Mouse (Mus musculus): ENCODE data around the gene Ntmt1. TPM values are rescaled to one million over a fixed set of nuclear protein-coding genes. Genes with fewer than 3 reads are reported as not detected.

The Ntmt1 gene
- total RNA-seq (2017), result 13.3 and 15.0 TPM in 2 replicates

DNA sequence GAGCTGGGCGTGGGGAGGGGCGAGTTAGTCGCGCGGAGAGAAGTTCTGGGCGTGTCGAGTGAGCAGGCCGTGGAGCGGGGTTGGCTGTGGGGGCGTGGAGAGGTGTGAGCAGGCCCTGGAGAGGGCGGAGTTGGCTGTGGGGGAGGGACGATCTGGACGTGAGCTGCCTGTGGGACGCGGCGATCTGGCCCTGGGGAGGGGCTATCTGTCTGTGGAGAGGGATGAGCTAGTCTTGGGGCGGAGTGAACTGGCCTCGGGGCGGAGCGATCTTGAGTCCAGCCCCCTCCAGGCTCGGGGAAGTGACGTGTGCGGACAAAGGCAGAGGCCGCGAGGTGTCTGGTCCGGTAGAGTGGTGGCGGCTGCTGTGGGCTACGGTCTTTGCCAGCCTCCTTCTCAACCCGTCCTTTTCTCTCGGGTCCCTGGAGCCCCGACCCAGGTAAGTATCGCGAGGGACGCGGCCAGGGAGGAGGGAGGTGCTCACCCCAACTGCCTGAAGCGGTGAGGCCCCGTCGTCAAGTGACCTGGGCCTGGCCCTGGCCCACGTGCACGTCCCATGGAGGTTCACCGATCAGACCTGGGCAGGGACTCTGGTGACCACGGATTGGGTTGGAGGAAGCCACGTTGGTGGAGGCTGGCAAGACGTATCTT, at the start of gene Ntmt1:
Gene Ntmt1, plus strand, starts transcription at position 179 of the 648 bp plus-strand sequence.
- ATAC-seq (ENCODE audit: extremely low read depth, insufficient number of reproducible peaks, low FRiP score, poor library complexity, severe bottlenecking), result peak; percentile 93

DNA sequence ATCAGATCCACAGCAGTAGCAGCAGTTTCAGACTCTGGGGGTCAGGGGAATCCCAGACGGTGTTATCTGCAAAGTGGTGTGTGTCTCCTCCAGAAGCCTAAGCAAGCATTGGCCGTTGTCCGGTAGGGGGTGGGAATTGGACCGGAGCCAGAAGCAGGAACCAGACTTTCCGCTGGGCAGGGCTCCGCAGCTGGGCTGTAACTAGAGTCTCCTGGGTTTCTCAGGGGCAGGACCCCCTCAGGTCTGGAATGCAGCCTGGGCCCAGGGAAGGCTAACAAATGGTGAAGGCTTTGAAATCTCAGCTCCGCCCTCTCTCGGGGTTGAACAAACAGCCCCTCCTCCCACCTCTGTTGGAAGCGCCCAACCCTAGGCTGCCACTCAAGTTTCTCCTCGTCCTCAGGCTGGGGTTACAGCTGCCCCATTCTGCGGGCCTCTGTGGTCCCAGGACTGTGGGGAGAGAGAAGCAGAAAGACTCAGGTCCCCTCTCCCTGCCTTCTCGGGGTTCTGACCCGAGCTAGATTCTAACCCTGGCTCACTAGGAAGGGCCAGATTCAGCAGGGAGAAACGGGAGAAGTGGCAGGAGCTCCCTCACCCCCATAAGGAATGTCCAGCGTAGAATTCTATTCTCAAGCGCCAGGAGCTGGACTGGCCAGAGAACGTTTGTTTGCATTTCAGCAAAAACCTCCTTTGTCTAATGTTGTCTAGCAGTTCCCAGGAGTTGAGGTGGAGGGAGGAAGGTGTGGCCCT, 49.1 kb upstream of the Ntmt1 start:
- no peak for ATAC-seq (ENCODE audit: extremely low read depth, insufficient number of reproducible peaks, low FRiP score, poor library complexity, severe bottlenecking)

DNA sequence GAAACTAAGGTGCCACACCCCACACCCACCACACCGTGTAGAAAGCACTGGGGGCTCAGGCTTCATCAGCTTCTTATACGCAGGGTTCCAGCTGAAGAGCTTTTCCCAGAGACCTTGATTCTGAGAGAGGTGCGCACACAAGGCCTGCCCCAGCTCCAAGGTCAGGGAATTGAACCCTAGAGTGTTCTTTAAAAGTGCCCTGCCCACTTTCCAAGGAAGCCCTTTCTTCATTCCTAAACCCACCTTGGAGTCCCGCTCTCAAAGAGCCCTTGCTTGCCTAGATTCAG, 48.6 kb upstream of the Ntmt1 start:
- ATAC-seq (ENCODE audit: extremely low read depth, insufficient number of reproducible peaks, low FRiP score, poor library complexity, severe bottlenecking), result no peak

DNA sequence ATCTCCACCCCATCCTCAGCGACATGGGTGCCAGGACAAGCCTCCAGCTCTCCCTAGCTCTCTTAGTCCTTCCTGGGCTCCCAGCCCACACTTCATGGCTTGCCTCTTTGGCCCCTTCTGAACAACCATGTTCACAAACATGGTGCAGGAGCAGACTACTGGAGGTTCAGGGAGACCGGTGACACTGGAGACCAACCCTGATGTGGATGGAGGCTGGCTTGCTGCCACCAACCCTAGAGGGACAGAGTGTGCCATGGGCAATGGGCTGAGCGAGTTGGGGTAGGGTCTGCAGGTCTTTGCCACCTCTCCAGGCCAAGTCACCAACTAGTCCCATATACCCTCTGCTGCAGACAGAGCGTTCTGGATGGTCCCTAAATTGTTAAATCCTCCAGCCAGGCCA, 48.2 kb upstream of the Ntmt1 start:
- ATAC-seq (ENCODE audit: extremely low read depth, insufficient number of reproducible peaks, low FRiP score, poor library complexity, severe bottlenecking), result 0 out of 2 replicates have a peak, but pooled peaks have one; percentile 21

- no peak for ATAC-seq (ENCODE audit: extremely low read depth, insufficient number of reproducible peaks, low FRiP score, poor library complexity, severe bottlenecking)
Observed at GRCm38 (mm10) chr2:30759858-30760547, 47.6 kb upstream of the Ntmt1 start.

GRCm38 (mm10) chr2:30760706-30761105, 46.9 kb upstream of the Ntmt1 start:
- ATAC-seq (ENCODE audit: extremely low read depth, insufficient number of reproducible peaks, low FRiP score, poor library complexity, severe bottlenecking), result no peak

- no peak for ATAC-seq (ENCODE audit: extremely low read depth, insufficient number of reproducible peaks, low FRiP score, poor library complexity, severe bottlenecking)
Observed at GRCm38 (mm10) chr2:30766446-30766845, 41.2 kb upstream of the Ntmt1 start.

- no peak for ATAC-seq (ENCODE audit: extremely low read depth, insufficient number of reproducible peaks, low FRiP score, poor library complexity, severe bottlenecking)
Observed at GRCm38 (mm10) chr2:30767626-30768240, 39.9 kb upstream of the Ntmt1 start.

DNA sequence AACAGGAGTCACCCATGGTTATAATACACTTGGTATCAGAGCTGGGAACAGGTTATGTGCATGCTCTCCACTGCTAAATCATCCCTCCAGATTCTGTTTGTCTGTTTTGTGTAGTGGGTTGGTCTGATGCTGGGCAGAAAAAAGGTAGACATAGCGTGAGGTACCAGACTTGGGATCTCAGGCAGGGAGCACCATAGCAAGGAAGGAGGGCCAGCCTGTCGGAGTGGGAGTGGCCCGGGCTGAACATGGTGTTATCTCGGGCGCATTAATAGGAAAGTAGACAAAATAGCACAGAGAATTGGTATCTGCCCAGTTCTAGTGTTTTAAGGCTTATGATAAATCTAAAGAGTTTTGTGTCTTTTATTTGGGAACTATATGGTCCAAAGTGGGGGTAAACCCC, 39.1 kb upstream of the Ntmt1 start:
- ATAC-seq (ENCODE audit: extremely low read depth, insufficient number of reproducible peaks, low FRiP score, poor library complexity, severe bottlenecking), result no peak

DNA sequence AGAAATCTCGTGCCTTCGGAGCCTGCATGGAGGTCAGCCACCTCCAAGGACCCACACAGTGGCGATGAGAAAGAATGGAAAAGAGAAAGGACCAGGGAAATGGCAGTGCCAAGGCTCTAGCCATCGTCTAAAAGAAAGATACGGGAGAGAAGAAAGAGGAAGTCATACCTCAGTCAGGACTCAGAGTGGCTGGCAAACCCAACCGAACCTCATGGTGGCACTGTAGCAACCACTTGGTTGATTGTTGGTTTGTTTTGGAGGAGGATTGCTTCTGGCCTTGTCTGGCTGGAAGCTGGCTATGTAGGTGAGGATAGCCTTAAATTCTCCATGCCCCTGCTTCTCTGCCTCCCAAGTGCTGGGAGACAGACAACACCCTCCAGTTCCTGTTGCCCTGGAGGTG, 38.4 kb upstream of the Ntmt1 start:
- ATAC-seq (ENCODE audit: extremely low read depth, insufficient number of reproducible peaks, low FRiP score, poor library complexity, severe bottlenecking), result peak; percentile 38; the same call in 1 of the 2 replicates

- ATAC-seq (ENCODE audit: extremely low read depth, insufficient number of reproducible peaks, low FRiP score, poor library complexity, severe bottlenecking), result no peak
Observed at GRCm38 (mm10) chr2:30771368-30771805, 36.2 kb upstream of the Ntmt1 start.

DNA sequence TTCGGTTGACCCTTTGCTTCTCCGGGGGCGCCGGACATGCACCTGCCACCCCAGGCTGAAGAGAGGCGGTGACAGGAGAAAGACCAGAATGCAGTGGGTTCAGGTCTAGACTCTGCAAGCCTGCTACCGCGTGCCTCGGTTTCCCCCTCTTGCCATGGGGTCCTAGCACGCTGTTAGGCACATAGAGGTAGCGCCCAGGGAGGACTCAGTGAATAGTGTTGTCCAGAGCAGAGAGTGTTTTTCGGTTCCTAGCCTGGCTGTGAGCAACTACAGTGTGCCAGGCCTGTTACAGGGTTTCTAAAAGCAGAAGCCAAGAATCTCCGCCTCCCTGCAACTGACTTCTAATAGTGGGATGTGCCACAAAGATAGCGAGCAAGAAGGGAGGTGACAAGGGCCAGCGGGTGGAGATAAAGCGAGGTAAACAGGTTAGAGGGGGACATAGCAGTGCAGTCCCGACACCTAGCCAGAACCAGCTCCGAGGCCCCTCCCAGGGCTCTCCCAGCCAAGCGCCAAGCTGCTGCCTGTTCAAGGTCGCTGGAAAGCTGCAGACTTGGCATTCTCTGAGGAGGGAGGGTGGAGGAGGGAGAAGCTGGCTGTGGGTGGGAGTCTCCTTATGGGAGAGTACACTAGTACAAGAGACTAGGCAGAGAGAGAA, 35.7 kb upstream of the Ntmt1 start:
- ATAC-seq (ENCODE audit: extremely low read depth, insufficient number of reproducible peaks, low FRiP score, poor library complexity, severe bottlenecking), result no peak

DNA sequence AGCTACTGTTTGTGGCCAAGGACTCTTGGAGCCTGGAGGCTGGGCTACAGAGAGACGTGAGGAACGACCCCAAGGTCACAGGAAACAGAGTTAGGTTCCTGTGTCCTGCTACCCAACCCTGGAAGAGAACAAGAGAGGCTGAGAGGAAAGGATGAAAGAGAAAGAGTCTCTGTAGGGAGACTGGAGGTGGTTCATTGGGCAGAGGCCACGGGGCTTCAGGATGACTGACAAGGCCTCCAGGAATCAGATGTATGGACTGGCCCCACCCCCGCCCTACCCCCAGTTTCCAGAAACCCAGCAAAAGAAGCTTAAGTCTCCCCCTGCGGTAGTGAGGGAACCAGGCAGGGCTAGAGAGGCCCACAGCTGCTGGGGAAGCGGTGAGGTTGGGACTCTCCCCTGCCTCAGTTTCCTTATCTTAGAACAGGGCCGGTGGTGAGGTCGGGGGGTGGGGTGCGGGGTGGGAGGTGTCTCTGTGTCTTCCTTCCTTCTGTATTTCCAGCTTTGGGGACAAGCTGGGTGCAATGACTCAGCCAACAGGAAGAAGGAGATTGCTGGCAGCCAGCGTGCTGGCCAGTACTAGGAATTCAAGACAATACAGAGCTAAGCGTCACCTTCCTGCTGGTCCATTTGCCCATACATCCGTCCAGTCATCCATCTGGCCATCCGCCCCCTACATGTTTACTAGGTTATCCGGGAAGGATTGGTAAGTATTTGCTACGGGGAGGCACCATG, 34.9 kb upstream of the Ntmt1 start:
- no peak for ATAC-seq (ENCODE audit: extremely low read depth, insufficient number of reproducible peaks, low FRiP score, poor library complexity, severe bottlenecking)

- no peak for ATAC-seq (ENCODE audit: extremely low read depth, insufficient number of reproducible peaks, low FRiP score, poor library complexity, severe bottlenecking)
Observed at GRCm38 (mm10) chr2:30773313-30774005, 34.2 kb upstream of the Ntmt1 start.

- ATAC-seq (ENCODE audit: extremely low read depth, insufficient number of reproducible peaks, low FRiP score, poor library complexity, severe bottlenecking), result no peak
Observed at GRCm38 (mm10) chr2:30775955-30776354, 31.7 kb upstream of the Ntmt1 start.

DNA sequence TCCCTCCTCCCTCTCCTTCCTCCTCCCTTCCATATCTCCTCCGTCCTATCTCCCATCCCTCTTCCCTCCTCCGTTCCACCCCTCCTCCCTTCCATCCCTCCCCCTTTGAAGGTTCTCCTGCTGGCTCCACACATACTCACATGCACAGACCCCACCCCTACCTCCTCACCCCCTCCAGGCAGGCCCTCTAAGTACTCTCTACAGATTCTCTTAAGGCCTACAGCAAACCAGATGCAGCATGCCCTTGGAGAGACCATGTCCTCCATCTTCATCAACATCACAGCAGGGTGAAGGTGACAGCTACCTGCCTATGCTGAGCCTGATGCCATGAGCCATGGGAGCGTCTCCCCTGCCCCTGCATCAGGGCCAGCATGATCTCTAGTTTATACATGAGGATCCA, 30.4 kb upstream of the Ntmt1 start:
- ATAC-seq (ENCODE audit: extremely low read depth, insufficient number of reproducible peaks, low FRiP score, poor library complexity, severe bottlenecking), result no peak

DNA sequence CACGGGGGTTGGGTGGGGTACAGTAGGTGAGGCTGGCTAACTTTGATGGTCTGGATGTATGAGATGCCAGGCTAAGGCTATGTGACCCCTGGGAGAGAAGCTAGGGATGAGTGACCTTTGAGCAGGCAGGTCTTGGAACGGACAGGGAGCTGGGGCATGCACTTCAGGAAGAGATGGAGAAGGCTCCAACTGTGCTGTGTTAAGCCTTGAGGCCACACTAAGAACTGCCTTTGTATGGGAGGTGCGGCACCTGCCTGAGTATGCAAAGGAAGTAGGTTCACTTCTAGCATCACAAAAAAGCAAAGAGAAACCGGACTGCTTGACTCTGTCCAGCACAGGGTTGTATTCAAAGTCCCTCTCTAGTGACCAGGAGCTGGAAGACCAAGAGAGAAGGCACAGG, 29.4 kb upstream of the Ntmt1 start:
- ATAC-seq (ENCODE audit: extremely low read depth, insufficient number of reproducible peaks, low FRiP score, poor library complexity, severe bottlenecking), result no peak

DNA sequence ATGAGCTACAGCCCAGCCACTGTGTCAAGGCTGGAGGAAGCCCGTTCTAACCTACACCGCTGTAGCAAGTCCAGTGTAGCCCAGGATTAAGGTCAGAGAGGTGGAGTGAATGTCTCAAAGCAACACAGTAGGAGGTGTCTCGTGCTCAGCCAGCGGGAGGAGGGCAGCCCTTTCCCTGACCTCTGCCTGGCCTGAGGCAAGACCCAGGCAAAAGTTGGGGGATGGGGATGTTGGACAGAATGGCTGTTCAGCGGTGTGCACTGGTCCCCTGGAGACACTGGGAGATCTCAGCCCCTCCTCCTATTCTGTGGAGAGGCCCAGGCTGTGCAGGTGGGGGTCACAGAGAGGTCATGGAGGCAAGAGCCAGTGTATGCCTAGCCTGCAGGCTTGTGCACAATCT, 28.4 kb upstream of the Ntmt1 start:
- no peak for ATAC-seq (ENCODE audit: extremely low read depth, insufficient number of reproducible peaks, low FRiP score, poor library complexity, severe bottlenecking)

Measured in neutrophil, adult 5-6 weeks (primary cell).